Mouse (Mus musculus) thymus, postnatal 25 days (tissue): ENCODE data around the gene Orm2.

ENCODE experiments used
- DNase-seq: peaks from one replicate; pipeline ENCODE4 v3.0.0; 2022

Orm2 gene

DNA sequence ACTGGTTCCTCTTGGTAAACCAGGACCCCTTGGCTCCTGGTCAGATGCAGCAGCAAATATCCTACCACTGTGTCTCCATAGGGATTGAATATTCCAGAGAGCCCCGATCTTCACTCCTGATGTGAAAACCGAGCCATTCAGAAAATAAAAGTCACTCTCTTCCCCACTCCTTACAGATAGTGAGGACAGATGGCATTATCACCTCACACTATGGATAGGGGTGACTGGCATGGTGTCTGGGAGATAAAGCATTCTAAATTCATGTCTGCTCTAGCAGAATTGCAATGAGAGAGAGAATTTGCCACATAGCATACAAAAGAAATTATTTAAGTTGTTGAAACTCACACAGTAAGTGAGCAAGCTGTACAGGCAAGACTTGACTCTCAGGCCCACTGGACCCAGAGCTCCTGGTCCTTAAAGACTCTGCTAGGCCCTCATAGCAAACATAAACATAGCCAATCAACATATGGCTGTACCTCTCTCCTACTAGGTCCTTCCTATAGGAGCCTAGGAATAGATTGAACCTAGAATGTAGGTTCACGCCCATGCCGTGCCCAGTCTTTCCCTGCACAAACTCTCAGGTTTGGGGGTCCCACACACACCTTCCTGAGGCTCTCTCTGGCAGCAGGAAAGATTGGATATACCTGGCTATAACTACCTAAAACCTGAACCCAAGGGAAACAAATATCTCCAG is 20.6 kb downstream of the Orm2 start:
- no peak for DNase-seq

GRCm38 (mm10) chr4:63383474-63383873 is 21.2 kb downstream of the Orm2 start:
- no peak for DNase-seq

GRCm38 (mm10) chr4:63384262-63384661 is 22.0 kb downstream of the Orm2 start:
- no peak for DNase-seq

GRCm38 (mm10) chr4:63385253-63385652 is 23.0 kb downstream of the Orm2 start:
- DNase-seq, result no peak

DNA sequence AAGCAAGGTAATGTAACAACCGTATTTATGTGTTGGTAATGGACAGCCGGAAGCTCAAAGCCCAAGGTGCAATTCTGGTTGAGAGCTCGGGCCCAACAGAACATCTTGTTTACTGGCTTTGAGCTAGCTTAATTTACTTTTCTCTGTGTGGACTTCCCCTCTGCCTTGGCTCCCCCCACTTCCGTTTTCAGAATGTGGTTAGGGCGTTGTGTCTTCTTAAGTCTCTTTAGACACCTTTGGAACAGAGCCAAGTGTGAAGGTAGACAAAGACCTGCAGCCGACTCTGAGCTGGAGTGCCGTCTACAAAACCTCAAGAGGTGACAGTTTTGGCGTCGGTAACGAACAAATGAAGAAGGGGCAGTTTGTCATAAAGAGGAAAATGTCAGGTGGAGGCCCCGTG is 23.5 kb downstream of the Orm2 start:
- DNase-seq, result peak; percentile 83

GRCm38 (mm10) chr4:63388029-63388428 is 25.8 kb downstream of the Orm2 start:
- DNase-seq, result no peak

GRCm38 (mm10) chr4:63389121-63389886 is 27.1 kb downstream of the Orm2 start:
- peak; percentile 65 for DNase-seq

DNA sequence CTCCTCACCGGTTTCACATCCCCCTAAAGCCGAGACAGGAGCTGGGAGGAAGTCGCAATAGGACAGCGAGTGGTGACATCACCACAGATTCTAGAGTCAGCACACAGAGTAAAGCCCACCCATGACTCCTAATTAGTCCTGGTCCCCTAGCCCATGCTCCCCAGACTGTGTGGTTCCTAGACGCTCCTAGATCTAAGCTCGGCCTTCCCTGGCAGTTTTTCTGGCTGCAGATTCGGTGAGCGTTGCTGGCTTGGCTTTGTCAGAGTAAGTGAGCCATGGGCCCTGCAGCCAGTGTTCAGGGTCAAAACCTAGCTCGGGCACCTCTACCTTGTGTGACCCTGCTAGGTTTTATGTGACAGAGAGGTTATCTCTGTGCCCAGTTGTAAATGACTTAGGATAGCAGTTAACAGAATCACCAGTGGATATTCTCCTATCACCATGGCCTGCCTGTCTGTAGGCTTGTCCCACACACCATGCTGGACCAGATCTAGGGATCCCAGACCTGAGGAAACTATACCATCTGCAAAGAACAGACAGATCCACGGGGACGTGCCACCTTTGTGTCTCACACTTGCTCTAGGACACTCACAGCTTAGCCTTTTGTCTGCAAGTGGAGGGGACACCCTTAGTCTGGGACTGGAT is 27.8 kb downstream of the Orm2 start:
- no peak for DNase-seq

GRCm38 (mm10) chr4:63391322-63391721 is 29.1 kb downstream of the Orm2 start:
- DNase-seq, result peak; percentile 67

DNA sequence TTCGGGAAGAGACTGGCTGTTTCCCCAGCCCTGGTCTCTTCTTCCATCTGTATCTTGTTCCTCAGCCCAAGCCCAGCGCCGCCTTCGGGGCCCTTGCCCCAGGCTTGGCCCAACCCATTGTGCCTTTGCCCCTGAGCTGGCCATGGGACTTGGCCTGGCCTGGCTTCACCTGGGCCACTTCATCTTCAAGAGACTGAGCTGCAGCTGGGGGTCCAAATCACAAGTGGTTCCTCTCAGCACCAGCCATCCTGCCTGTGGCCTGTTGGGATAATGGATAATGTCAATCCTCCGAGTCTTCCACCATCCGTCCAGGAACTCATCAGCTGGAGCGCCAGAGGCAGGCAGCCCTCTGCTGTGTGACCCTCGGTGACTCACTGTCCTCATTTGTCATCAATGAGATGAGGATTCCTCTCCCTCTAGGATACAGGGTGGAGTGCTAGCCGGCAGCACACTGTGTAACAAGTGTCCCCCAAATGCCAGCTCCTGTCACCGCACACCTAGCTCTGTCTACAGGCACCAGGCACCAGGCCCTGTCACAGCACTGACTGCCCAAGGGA is 35.8 kb downstream of the Orm2 start:
- no peak for DNase-seq

GRCm38 (mm10) chr4:63398854-63399609 is 36.8 kb downstream of the Orm2 start:
- peak; percentile 60 for DNase-seq

DNA sequence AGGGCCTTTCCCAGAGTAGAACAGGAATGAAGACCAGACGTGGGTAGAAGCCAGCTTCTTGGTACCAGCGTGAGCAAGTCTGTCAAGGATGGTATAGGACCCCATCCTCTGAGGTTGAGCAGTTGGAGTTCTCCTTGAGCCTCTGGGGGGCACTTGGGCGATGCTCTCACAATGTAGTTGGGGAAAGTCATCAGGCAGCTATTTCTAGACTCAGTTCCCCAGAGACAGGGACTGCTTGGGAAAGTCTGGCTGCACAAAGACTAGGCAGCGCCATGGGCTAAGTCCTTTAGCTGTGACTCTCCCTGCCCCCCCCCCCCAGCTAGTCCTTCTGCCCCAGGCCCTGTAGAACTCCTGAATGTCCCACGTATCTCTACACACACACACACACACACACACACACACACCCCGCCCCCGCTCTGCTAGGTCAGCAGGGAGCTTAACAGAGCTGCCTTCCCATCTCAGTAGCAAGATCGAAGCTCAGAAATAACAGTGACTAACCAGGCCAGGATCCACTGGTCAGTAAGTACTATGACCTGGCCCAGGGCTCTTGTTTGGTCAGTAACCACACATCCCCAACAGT is 37.5 kb downstream of the Orm2 start:
- DNase-seq, result no peak

DNA sequence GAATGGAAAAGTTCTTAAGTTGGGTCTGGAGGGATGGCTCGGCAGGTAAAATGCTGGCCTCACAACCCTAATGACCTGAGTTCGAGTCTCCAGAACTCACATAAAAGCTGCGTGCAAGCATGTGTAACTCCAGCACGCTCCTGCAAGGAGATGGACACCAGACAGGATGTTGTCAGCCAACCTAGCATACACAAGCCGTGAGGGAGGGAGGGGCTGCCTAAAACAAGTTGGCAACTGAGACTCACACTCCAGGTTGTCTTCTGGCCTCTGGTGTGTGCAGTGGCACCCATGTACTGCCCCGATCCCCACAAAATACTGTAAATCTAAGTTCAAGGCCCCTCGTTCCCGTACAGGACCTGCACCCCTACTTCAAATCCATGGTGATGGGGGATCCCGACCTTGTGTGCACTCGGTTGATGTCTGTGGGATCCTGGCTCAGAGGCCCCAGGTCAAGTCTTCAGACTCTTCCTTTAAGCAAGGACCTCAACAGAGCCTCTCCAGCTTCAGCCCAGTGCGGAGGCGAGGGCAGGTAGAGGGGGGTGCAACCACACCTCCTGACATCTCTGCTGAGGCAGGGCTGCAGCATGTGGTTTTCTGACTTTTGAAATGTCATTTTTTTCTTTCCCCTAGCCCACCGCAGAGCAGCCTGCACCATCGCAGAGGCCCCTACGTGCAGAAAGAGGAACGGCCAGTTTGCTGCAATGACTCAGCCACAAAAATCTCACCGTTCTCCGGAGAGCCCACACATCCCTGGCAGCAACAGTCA is 38.5 kb downstream of the Orm2 start:
- DNase-seq, result peak; percentile 64

DNA sequence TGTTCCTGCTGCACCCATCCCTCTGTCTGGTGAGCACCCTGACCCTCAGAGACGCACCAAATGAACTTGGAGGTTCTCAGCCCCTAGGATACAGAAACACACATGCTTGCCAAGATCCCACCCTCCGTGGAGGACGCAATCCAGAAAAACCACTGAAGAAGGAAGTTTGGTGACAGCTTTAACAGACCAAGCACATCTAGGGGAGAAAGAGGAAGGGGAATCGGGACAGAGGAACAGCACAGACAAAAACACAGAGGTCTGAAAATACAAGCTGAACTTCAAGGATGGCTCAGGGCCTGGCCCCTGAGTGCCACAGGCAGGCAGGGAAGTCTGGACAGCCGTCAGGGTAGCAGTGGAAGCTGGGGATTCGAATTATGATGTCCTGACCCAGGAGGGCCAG is 39.4 kb downstream of the Orm2 start:
- DNase-seq, result peak; percentile 25

DNA sequence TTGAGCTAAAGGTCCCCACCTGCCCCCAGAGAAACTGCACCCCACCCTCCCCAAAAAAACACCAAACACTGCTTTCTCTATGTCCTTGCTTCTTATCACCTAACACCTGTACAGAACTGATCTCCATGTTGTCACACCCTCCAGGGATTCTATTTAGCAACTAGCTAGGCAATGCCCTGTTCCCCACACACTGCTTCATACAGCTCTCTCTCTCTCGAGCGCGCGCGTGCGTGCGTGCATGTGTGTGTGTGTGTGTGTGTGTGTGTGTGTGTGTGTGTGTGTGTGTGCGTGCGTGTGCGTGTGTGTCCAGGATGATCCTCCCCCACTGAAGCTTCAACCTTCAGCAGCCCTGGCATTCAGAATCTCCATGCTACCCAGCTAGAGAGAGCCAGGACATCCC is 39.8 kb downstream of the Orm2 start:
- DNase-seq, result no peak

DNA sequence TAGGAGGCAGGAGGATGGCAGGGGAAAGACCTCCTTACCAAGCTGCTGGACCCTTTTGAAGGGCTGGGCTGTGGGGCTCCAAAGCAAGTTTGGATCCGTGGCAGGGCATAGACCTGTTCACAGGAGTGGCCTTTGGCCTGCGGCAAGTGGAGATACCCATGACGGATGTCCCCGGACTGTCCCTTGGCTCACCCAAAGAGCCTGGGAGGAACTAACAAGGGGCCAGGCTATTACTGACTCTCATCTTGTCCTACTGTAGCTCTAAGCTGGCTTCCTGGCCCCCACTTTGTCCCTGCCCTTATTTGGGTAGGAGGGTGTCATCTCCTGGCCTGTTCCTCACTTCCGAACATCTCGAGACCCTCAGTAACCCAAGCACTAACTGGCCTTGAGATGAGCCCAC is 40.3 kb downstream of the Orm2 start:
- no peak for DNase-seq

DNA sequence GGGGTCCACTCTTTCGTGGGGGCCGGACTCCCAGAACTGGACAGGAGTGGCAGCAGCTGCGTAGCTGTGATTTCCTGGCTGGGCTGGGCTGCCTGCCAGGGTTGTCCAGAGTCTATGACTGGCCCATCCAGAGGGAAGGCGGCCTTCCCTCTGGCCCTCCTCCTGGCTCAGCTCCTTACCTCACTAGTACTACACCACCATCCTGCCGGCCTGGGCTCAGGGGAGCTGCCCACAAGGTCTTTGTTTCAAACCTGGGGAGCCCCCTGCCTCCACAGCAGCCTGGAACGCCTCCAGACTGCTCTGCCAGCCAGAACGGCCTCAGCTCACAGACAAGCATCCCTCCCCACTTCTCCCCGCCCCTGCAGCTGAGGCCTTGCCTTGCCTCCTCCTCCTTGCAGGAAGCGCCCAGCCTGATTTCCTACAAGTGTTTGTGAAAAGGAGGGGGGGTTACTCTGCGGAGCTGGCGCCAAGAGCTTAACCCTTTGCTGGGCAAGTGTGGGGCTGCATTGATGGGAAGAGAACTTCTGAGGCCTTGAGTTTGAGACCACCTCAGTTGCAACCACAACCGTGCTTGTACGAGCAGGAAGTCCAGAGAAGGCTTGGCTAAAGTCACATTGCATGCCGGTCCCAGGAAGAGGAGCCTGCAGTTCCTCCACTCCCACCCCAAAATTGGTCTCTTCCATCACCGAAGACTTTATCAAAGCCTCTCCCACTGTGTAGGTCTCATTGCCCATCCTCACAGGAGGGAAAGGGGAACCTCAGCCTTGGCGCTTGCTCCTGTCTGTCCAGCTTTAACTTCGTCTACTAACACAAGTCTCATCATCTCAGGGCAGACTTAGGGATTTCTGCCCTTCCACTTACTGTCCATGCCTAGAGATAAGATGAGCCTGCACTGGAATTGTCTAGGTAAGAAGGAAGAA is 41.1 kb downstream of the Orm2 start, which contains the start of gene Akna:
Akna (minus strand) TSS at position 315 of the 920 bp plus-strand sequence.
- DNase-seq, result peak; percentile 87

- DNase-seq, result peak; percentile 74
Measured at GRCm38 (mm10) chr4:63404205-63404604, 42.0 kb downstream of the Orm2 start.

GRCm38 (mm10) chr4:63405051-63405450 is 42.8 kb downstream of the Orm2 start:
- DNase-seq, result peak; percentile 71

DNA sequence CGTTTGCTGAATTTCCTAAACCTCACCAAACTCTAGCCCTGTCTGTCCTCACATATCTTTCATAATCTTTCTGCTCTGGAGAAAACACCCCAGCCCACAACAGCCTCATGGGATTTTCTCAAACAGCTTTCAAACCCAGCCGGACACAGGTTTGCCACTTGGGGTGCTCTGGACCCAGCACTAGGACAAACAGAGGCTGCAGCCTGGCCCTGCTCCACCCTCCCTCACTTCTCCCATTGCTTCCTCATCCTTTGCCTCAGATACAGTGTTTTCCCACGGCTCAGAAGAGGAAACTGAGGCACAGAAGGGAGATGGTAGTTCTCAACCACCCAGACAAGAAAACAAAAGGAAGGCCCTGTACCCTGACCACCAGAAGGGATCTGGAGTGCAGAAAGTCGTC is 43.4 kb downstream of the Orm2 start:
- no peak for DNase-seq
